Mouse (Mus musculus): Measurements from ENCODE around the gene Ssbp3.

GRCm38 (mm10) chr4:106865415-106866110, 44.9 kb upstream of the Ssbp3 start:
- no peak for TF ChIP-seq CTCF (IDR thresholded peaks at IDR 0.05; ENCODE audit: borderline replicate concordance, control insufficient read depth, extremely low read depth, insufficient read depth, low read length, poor library complexity)
- no peak for TF ChIP-seq POLR2A (IDR thresholded peaks at IDR 0.05; ENCODE audit: control insufficient read depth, extremely low read depth, insufficient read depth, low read length, poor library complexity)
